Mouse (Mus musculus) erythroblast, embryonic 14.5 days (primary cell): ENCODE data around the gene Flt3. TPM values are rescaled to one million over a fixed set of nuclear protein-coding genes. Genes with fewer than 3 reads are reported as not detected.

Experiments used
- H3K27me3 ChIP-seq: 2 replicates; pipeline ENCODE4 v1.6.1; 2012; ENCODE audit warnings: inconsistent platforms; ENCODE audit not compliant: control insufficient read depth
- H3K36me3 ChIP-seq: 2 replicates; pipeline ENCODE4 v1.6.1; 2012; ENCODE audit warnings: mild to moderate bottlenecking, inconsistent platforms; ENCODE audit not compliant: control insufficient read depth
- H3K4me1 ChIP-seq: 2 replicates; pipeline ENCODE4 v1.6.1; 2012; ENCODE audit warnings: inconsistent platforms; ENCODE audit not compliant: control insufficient read depth
- H3K4me3 ChIP-seq: replicated peaks from 2 replicates; pipeline ENCODE3; 2012; ENCODE audit warnings: moderate library complexity, mild to moderate bottlenecking, inconsistent platforms
- H3K9me3 ChIP-seq: 2 replicates; pipeline ENCODE4 v1.6.1; 2012; ENCODE audit warnings: low read length, inconsistent platforms, mixed read lengths; ENCODE audit not compliant: control insufficient read depth
- GATA1 ChIP-seq: IDR thresholded peaks from 2 replicates; pipeline ENCODE4 v1.6.1; 2012; ENCODE audit warnings: low read length, inconsistent platforms, mixed read lengths
- TAL1 ChIP-seq: IDR thresholded peaks from 3 replicates; pipeline ENCODE4 v1.6.1; 2012; ENCODE audit warnings: low read length, inconsistent platforms, mixed read lengths
- polyA plus RNA-seq: library from polyadenylated mRNA; stranded (reverse); fragments of >175 nt; gene quantifications from 2 replicates; pipeline ENCODE4 v1.2.3, GENCODE M21; 2012

Gene Flt3
- polyA plus RNA-seq, 1 experiment: 0.01 TPM

- Histone ChIP-seq H3K36me3 (peaks cover 68% of the 10 kb centered on the region), H3K9me3 (no peaks in the 10 kb centered on the region), H3K4me3 (no peak overlapping the region), H3K27me3 (no peaks in the 10 kb centered on the region), H3K4me1 (peaks cover 76% of the 10 kb centered on the region)
- TF ChIP-seq GATA1 (no peak), TAL1 (no peak)
These were observed 35.5 kb upstream of the Flt3 start for GRCm38 (mm10) chr5:147435751-147436150.

- no peaks in the 10 kb centered on the region for H3K9me3 ChIP-seq
- H3K36me3 ChIP-seq: peaks cover 66% of the 10 kb centered on the region
- H3K4me1 ChIP-seq: peaks cover 70% of the 10 kb centered on the region
- H3K4me3 ChIP-seq: no peak overlapping the region
- no peak for TF ChIP-seq TAL1
- TF ChIP-seq GATA1: no peak
- H3K27me3 ChIP-seq: no peaks in the 10 kb centered on the region
These were observed 34.9 kb upstream of the Flt3 start for GRCm38 (mm10) chr5:147435224-147435623.

- no peak for TF ChIP-seq TAL1
- TF ChIP-seq GATA1: no peak
- H3K9me3 ChIP-seq: no peaks in the 10 kb centered on the region
- no peaks in the 10 kb centered on the region for H3K27me3 ChIP-seq
- peaks cover 67% of the 10 kb centered on the region for H3K4me1 ChIP-seq
- H3K36me3 ChIP-seq: peaks cover 51% of the 10 kb centered on the region
- H3K4me3 ChIP-seq: peak overlapping the region; percentile 96
These were observed 32.6 kb upstream of the Flt3 start for GRCm38 (mm10) chr5:147432927-147433326.

- TF ChIP-seq TAL1 (no peak), GATA1 (no peak)
- Histone ChIP-seq H3K4me3 (peak overlapping the region; percentile 96), H3K27me3 (no peaks in the 10 kb centered on the region), H3K9me3 (no peaks in the 10 kb centered on the region), H3K4me1 (peaks cover 59% of the 10 kb centered on the region), H3K36me3 (peaks cover 37% of the 10 kb centered on the region)
These were observed 30.9 kb upstream of the Flt3 start for GRCm38 (mm10) chr5:147430936-147431839.

DNA sequence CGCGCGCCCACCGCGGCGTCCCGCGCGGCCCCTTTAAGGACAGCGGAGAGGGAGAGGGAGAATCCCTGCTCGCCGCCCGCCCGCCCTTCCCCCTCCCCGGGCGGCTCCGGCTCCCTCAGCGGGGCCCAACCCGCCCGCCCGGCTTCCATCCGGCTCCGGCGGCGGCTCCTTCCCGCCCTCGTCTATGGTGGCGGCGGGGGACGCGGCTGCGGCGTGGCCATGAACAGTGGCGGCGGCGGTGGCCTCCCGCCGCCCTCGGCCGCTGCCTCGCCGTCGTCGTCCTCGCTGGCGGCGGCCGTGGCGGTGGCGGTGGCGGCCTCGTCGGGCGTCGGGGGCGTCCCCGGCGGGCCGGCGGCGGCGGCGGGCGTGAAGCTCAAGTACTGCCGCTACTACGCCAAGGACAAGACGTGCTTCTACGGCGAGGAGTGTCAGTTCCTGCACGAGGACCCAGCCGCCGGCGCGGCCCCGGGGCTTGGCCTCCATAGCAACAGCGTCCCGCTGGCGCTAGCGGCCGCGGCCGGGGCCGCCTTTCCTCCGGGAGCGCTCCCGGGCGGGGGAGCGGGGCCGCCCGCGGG, 30.2 kb upstream of the Flt3 start:
- peak overlapping the region; percentile 96 for H3K4me3 ChIP-seq
- TF ChIP-seq GATA1: no peak
- TF ChIP-seq TAL1: no peak
- H3K36me3 ChIP-seq: peaks cover 31% of the 10 kb centered on the region
- H3K27me3 ChIP-seq: no peaks in the 10 kb centered on the region
- peaks cover 61% of the 10 kb centered on the region for H3K4me1 ChIP-seq
- H3K9me3 ChIP-seq: no peaks in the 10 kb centered on the region

DNA sequence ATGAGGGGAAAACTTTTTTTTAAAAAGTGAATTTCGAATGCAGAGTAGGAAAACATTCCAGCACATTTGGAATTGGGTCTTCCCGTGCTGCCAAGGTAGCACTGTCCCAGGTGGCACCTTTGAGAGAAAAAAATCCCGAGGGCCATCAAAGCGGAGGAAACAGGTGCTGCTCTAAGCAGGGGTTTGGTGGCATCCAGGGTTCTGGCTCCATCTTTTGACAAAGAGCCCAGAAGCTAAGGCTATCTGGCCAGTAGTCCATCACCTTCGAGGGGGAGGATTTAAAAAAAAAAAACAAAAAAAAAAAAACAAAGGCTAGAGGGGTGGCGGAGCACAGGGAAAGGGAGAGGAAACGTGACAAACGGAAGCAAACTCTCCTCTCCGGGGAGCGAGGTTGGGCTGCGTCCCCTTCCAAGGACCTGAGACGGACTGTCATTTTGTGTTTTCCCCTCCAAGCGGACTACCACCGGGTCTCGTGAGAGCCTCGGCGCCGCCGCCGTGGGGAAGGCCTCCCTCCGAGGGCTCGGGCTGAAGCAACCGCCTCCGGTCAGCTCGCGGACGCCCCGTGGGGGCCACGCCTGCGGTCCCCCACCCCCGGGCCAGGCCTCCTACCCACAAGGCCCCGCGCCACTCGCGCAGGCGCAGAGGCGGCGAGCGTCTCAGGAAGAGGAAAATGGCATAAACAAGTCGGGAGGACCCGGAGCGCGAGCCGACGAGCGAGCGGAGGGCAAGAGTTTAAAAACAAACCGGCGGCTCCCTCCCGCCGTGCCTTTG, 29.4 kb upstream of the Flt3 start, which contains the start of gene Pan3:
Gene Pan3 (plus strand): TSS at position 627 of the 771 bp plus-strand sequence.
- TF ChIP-seq GATA1: no peak
- TF ChIP-seq TAL1: peak; percentile 9; the same call in 1 of the 3 replicates
- H3K4me3 ChIP-seq: peak within 1 kb of the TSS; percentile 96
- H3K4me1 ChIP-seq: peaks cover 59% of the 10 kb centered on the region
- H3K9me3 ChIP-seq: no peaks in the 10 kb centered on the region
- H3K36me3 ChIP-seq: peaks cover 24% of the 10 kb centered on the region
- H3K27me3 ChIP-seq: no peaks in the 10 kb centered on the region

GRCm38 (mm10) chr5:147426048-147426805, 25.9 kb upstream of the Flt3 start:
- H3K4me3 ChIP-seq: no peak overlapping the region
- no peaks in the 10 kb centered on the region for H3K9me3 ChIP-seq
- H3K27me3 ChIP-seq: no peaks in the 10 kb centered on the region

GRCm38 (mm10) chr5:147423612-147424011, 23.3 kb upstream of the Flt3 start:
- H3K4me3 ChIP-seq: no peak overlapping the region
- H3K27me3 ChIP-seq: no peaks in the 10 kb centered on the region
- H3K9me3 ChIP-seq: no peaks in the 10 kb centered on the region
- H3K4me1 ChIP-seq: peaks cover 32% of the 10 kb centered on the region
- TF ChIP-seq GATA1 (no peak), TAL1 (no peak)
- H3K36me3 ChIP-seq: no peaks in the 10 kb centered on the region

More at GRCm38 (mm10) chr5:147426048-147426805, 25.9 kb upstream of the Flt3 start:
- peaks cover 39% of the 10 kb centered on the region for H3K4me1 ChIP-seq
- H3K36me3 ChIP-seq: no peaks in the 10 kb centered on the region
- TF ChIP-seq GATA1 (no peak), TAL1 (no peak)
